Mouse (Mus musculus): ENCODE measurements around the gene Zfp526.

GRCm38 (mm10) chr7:25238829-25239623 lies 17.8 kb downstream of the Zfp526 start:
- TF ChIP-seq CTCF (IDR thresholded peaks at IDR 0.05) (peak; percentile 88), EP300 (IDR thresholded peaks at IDR 0.05) (no peak)

Data from lung, postnatal 0 days (tissue).